Mouse (Mus musculus) CH12.LX (cell line): ENCODE data around the gene Ier3. TPM values are rescaled to one million over a fixed set of nuclear protein-coding genes. Genes with fewer than 3 reads are reported as not detected.
A peak's percentile ranks its signal among the peaks of the same experiment; 100 is the strongest.

Source experiments
- DNase-seq: peaks from one replicate; pipeline ENCODE4 v3.0.0-alpha.2; 2013; ENCODE audit errors: extremely low read depth
- H3K27ac ChIP-seq: 2 replicates; pipeline ENCODE4 v1.5.1; 2012; ENCODE audit warnings: low read depth, mild to moderate bottlenecking, control low read depth, moderate library complexity; ENCODE audit not compliant: insufficient read depth
- H3K27me3 ChIP-seq: replicated peaks from 2 replicates; pipeline ENCODE3; 2012; ENCODE audit warnings: inconsistent platforms
- H3K36me3 ChIP-seq, 2 experiments: replicated peaks in 1 of 2; 2 replicates each; pipeline versions ENCODE3 to v1.6.1; 2012; ENCODE audit warnings: inconsistent platforms in 1 of 2, low read length in 1 of 2, mild to moderate bottlenecking in 1 of 2, mixed read lengths in 1 of 2, moderate library complexity in 1 of 2; ENCODE audit not compliant: control insufficient read depth in 1 of 2, insufficient read depth in 1 of 2
- H3K4me1 ChIP-seq, 2 experiments: 2 replicates each; pipeline ENCODE4 v1.6.1; 2012; ENCODE audit warnings: inconsistent platforms in 1 of 2, moderate library complexity in 1 of 2; ENCODE audit not compliant: insufficient read depth in 2 of 2, control insufficient read depth in 1 of 2
- H3K4me2 ChIP-seq: 2 replicates; pipeline ENCODE4 v1.6.1; 2012; ENCODE audit warnings: low read depth, mild to moderate bottlenecking, control low read depth; ENCODE audit not compliant: poor library complexity, insufficient read depth, severe bottlenecking
- H3K4me3 ChIP-seq, 3 experiments: fragments of 150-350 bp in 1 of 3; sonication (generic) in 1 of 3; replicated peaks in 1 of 3; 2 replicates each; pipeline versions ENCODE3 to v1.5.1; 2011 to 2012; ENCODE audit warnings: low read depth in 2 of 3, low read length in 2 of 3, mild to moderate bottlenecking in 2 of 3, moderate library complexity in 2 of 3, control low read depth in 1 of 3, improper control_type of control experiment in 1 of 3, inconsistent platforms in 1 of 3, mixed read lengths in 1 of 3; ENCODE audit not compliant: poor library complexity in 1 of 3
- H3K79me2 ChIP-seq: replicated peaks from 2 replicates; pipeline ENCODE4 v1.6.1; 2012; ENCODE audit warnings: mild to moderate bottlenecking, moderate library complexity; ENCODE audit not compliant: control insufficient read depth, poor library complexity, insufficient read depth, severe bottlenecking; ENCODE audit errors: extremely low read depth
- H3K9ac ChIP-seq: 2 replicates; pipeline ENCODE4 v1.6.1; 2012; ENCODE audit warnings: low read depth, mild to moderate bottlenecking, control low read depth, moderate library complexity; ENCODE audit not compliant: insufficient read depth
- H3K9me3 ChIP-seq: replicated peaks from 2 replicates; pipeline ENCODE3; 2012; ENCODE audit warnings: low read length, inconsistent platforms, mixed read lengths
- BHLHE40 ChIP-seq: IDR thresholded peaks from 2 replicates; pipeline ENCODE4 v1.6.1; 2011; ENCODE audit warnings: mild to moderate bottlenecking, low read depth, low read length, improper control_type of control experiment
- CHD1 ChIP-seq: IDR thresholded peaks from 2 replicates; pipeline ENCODE4 v1.6.1; 2012; ENCODE audit warnings: low read depth, low read length, improper control_type of control experiment, inconsistent platforms
- CHD2 ChIP-seq: IDR thresholded peaks from 2 replicates; pipeline ENCODE4 v1.6.1; 2011; ENCODE audit warnings: low read length, improper control_type of control experiment
- CTCF ChIP-seq, 2 experiments: IDR thresholded peaks in 1 of 2; conservative IDR thresholded peaks in 1 of 2; 2 replicates each; pipeline ENCODE4 v1.5.1; 2011 to 2012; ENCODE audit warnings: low read depth in 2 of 2, low read length in 2 of 2, improper control_type of control experiment in 1 of 2, inconsistent platforms in 1 of 2, mild to moderate bottlenecking in 1 of 2, moderate library complexity in 1 of 2
- E2F4 ChIP-seq: IDR thresholded peaks from 2 replicates; pipeline ENCODE4 v1.6.1; 2011; ENCODE audit warnings: low read depth, low read length, improper control_type of control experiment; ENCODE audit not compliant: insufficient replicate concordance
- EP300 ChIP-seq: IDR thresholded peaks from 2 replicates; pipeline ENCODE4 v1.6.1; 2011; ENCODE audit warnings: low read length, improper control_type of control experiment
- ETS1 ChIP-seq: conservative IDR thresholded peaks from 2 replicates; pipeline ENCODE4 v1.6.1; 2012; ENCODE audit warnings: low read depth, mild to moderate bottlenecking, inconsistent platforms, low read length, improper control_type of control experiment, moderate library complexity
- GABPA ChIP-seq: IDR thresholded peaks from 2 replicates; pipeline ENCODE4 v1.6.1; 2012; ENCODE audit warnings: low read depth, low read length, improper control_type of control experiment, inconsistent platforms; ENCODE audit not compliant: insufficient replicate concordance
- HCFC1 ChIP-seq: IDR thresholded peaks from 2 replicates; pipeline ENCODE4 v1.6.1; 2012; ENCODE audit warnings: low read depth, mild to moderate bottlenecking, inconsistent platforms, low read length, improper control_type of control experiment
- IRF4 ChIP-seq: IDR thresholded peaks from 2 replicates; pipeline ENCODE4 v1.6.1; 2014; ENCODE audit warnings: low read depth, mild to moderate bottlenecking, inconsistent platforms, low read length, improper control_type of control experiment
- JUND ChIP-seq: conservative IDR thresholded peaks from 2 replicates; pipeline ENCODE4 v1.6.1; 2011; ENCODE audit warnings: low read depth, low read length, improper control_type of control experiment
- KAT2A ChIP-seq: IDR thresholded peaks from 2 replicates; pipeline ENCODE4 v1.6.1; 2012; ENCODE audit warnings: low read length, improper control_type of control experiment, inconsistent platforms; ENCODE audit not compliant: insufficient replicate concordance
- MAX ChIP-seq: IDR thresholded peaks from 2 replicates; pipeline ENCODE4 v1.6.1; 2011; ENCODE audit warnings: low read length, improper control_type of control experiment
- MAZ ChIP-seq: IDR thresholded peaks from 2 replicates; pipeline ENCODE4 v1.6.1; 2012; ENCODE audit warnings: low read depth, mild to moderate bottlenecking, inconsistent platforms, low read length, improper control_type of control experiment, moderate library complexity
- MEF2A ChIP-seq: IDR thresholded peaks from 2 replicates; pipeline ENCODE4 v1.6.1; 2014; ENCODE audit warnings: low read depth, mild to moderate bottlenecking, inconsistent platforms, low read length, improper control_type of control experiment, borderline replicate concordance
- MXI1 ChIP-seq: IDR thresholded peaks from 2 replicates; pipeline ENCODE4 v1.6.1; 2011; ENCODE audit warnings: mild to moderate bottlenecking, low read depth, low read length, improper control_type of control experiment
- MYC ChIP-seq: IDR thresholded peaks from 2 replicates; pipeline ENCODE4 v1.6.1; 2011; ENCODE audit warnings: low read depth, mild to moderate bottlenecking, improper control_type of control experiment, low read length
- NELFE ChIP-seq: IDR thresholded peaks from 2 replicates; pipeline ENCODE4 v1.6.1; 2011; ENCODE audit warnings: low read depth, low read length, improper control_type of control experiment
- NRF1 ChIP-seq: IDR thresholded peaks from 2 replicates; pipeline ENCODE4 v1.6.1; 2014; ENCODE audit warnings: low read depth, mild to moderate bottlenecking, inconsistent platforms, low read length, improper control_type of control experiment, moderate library complexity
- PAX5 ChIP-seq: IDR thresholded peaks from 2 replicates; pipeline ENCODE4 v1.6.1; 2012; ENCODE audit warnings: low read length, inconsistent platforms, mixed read lengths
- POLR2A ChIP-seq: IDR thresholded peaks from 2 replicates; pipeline ENCODE4 v1.6.1; 2011; ENCODE audit warnings: low read depth, mild to moderate bottlenecking, improper control_type of control experiment, low read length
- POLR2AphosphoS2 ChIP-seq: IDR thresholded peaks from 2 replicates; pipeline ENCODE4 v1.6.1; 2011; ENCODE audit warnings: low read depth, low read length, improper control_type of control experiment
- SIN3A ChIP-seq: IDR thresholded peaks from 2 replicates; pipeline ENCODE4 v1.6.1; 2012; ENCODE audit warnings: low read length, improper control_type of control experiment, inconsistent platforms
- SMC3 ChIP-seq: IDR thresholded peaks from 2 replicates; pipeline ENCODE4 v1.6.1; 2011; ENCODE audit warnings: low read depth, low read length, improper control_type of control experiment
- TBP ChIP-seq: conservative IDR thresholded peaks from 2 replicates; pipeline ENCODE4 v1.6.1; 2011; ENCODE audit warnings: low read depth, low read length, improper control_type of control experiment
- TCF12 ChIP-seq: IDR thresholded peaks from 2 replicates; pipeline ENCODE4 v1.6.1; 2014; ENCODE audit warnings: low read depth, mild to moderate bottlenecking, inconsistent platforms, low read length, improper control_type of control experiment
- USF1 ChIP-seq: IDR thresholded peaks from 2 replicates; pipeline ENCODE4 v1.6.1; 2014; ENCODE audit warnings: low read depth, mild to moderate bottlenecking, inconsistent platforms, low read length, improper control_type of control experiment
- USF2 ChIP-seq: conservative IDR thresholded peaks from 2 replicates; pipeline ENCODE4 v1.6.1; 2011; ENCODE audit warnings: low read depth, low read length, improper control_type of control experiment
- ZMIZ1 ChIP-seq: IDR thresholded peaks from 2 replicates; pipeline ENCODE4 v1.6.1; 2012; ENCODE audit warnings: low read depth, mild to moderate bottlenecking, inconsistent platforms, low read length, improper control_type of control experiment
- ZNF384 ChIP-seq: IDR thresholded peaks from 2 replicates; pipeline ENCODE4 v1.6.1; 2012; ENCODE audit warnings: low read depth, low read length, improper control_type of control experiment, inconsistent platforms
- dilution Hi-C: fragments of 300-500 bp; cut with MboI; formaldehyde crosslinking; loops from 2 replicates; pipeline ENCODE4 v1.14.3; 2020; ENCODE audit warnings: low sequenced_read_pairs; ENCODE audit not compliant: extremely low pct_unique_long_range_greater_than_20kb, extremely low pct_ligation_motif_present
- in situ Hi-C: fragments of 300-500 bp; cut with MboI; formaldehyde crosslinking; loops from 3 replicates; pipeline ENCODE4 v1.14.3; 2019; ENCODE audit warnings: low sequenced_read_pairs, low pct_ligation_motif_present, low pct_unique_long_range_greater_than_20kb, mixed read lengths
- polyA plus RNA-seq: library from polyadenylated mRNA; unstranded; fragments of >175 nt; gene quantifications from 2 replicates; pipeline ENCODE4 v1.2.1, GENCODE M21; 2012; ENCODE audit warnings: low read depth; ENCODE audit not compliant: insufficient read length
- total RNA-seq, 2 experiments: library from RNA; depleted of rRNA; stranded (reverse); fragments of 300-350 nt in 1 of 2; fragments of >200 nt in 1 of 2; gene quantifications; 2 replicates each; pipeline ENCODE4 v1.2.3; 2012 to 2014

Ier3 gene
- total and polyA plus RNA-seq, 3 experiments, result 12.6 to 27.2 (median 15.0) TPM

GRCm38 (mm10) chr17:35866281-35866831 is 44.9 kb downstream of the Ier3 start:
- DNase-seq, result peak; percentile 74
- H3K4me1 ChIP-seq, result peaks cover 0 to 16% of the 10 kb centered on the region in 2 experiments; a peak in 2 of 4 replicates

GRCm38 (mm10) chr17:35866911-35867890 is 45.7 kb downstream of the Ier3 start:
- peaks cover 0 to 21% of the 10 kb centered on the region in 2 experiments; a peak in 2 of 4 replicates for H3K4me1 ChIP-seq
- peak overlapping the region; percentile 74 for H3K27ac ChIP-seq
- H3K27me3 ChIP-seq, result no peaks in the 10 kb centered on the region
- in situ Hi-C loops, result loop anchor here (10.0 kb wide), 1 partner anchor 132 kb away; no protein-coding TSS in a partner anchor
- peaks cover 0 to 10% of the 10 kb centered on the region in 2 experiments for H3K36me3 ChIP-seq
- H3K4me2 ChIP-seq, result peak overlapping the region; percentile 91
- H3K79me2 ChIP-seq, result peaks cover 36% of the 10 kb centered on the region
- dilution Hi-C loops, result no loop called here
- H3K4me3 ChIP-seq, result peak overlapping the region; percentile 63 to 99 (median 74)
- H3K9ac ChIP-seq, result peak overlapping the region; percentile 69
- peaks cover 4% of the 10 kb centered on the region for H3K9me3 ChIP-seq
- peak; percentile 76 for DNase-seq
- TF ChIP-seq TBP, result no peak
- TF ChIP-seq ETS1, result no peak
- no peak for TF ChIP-seq POLR2A
- no peak for TF ChIP-seq NELFE
- no peak; the same call in 1 of the 2 replicates for TF ChIP-seq MEF2A
- TF ChIP-seq ZNF384, result no peak
- TF ChIP-seq NRF1, result no peak
- TF ChIP-seq IRF4, result no peak
- peak in 1 of 2 experiments; percentile 71; a peak in 2 of 4 replicates for TF ChIP-seq CTCF (conservative IDR thresholded peaks at IDR 0.05 in 1 of 2, IDR thresholded peaks at IDR 0.05 in 1 of 2; ENCODE audit: low read depth in 2 of 2, low read length in 2 of 2)
- no peak for TF ChIP-seq EP300
- no peak for TF ChIP-seq HCFC1
- no peak for TF ChIP-seq MYC
- TF ChIP-seq CHD1, result no peak
- no peak for TF ChIP-seq GABPA
- peak; percentile 37; the same call in 1 of the 2 replicates for TF ChIP-seq CHD2
- TF ChIP-seq POLR2AphosphoS2, result no peak
- TF ChIP-seq MXI1, result no peak
- TF ChIP-seq USF2, result no peak
- no peak for TF ChIP-seq KAT2A
- no peak for TF ChIP-seq USF1
- TF ChIP-seq SMC3, result peak; percentile 31
- TF ChIP-seq E2F4, result no peak
- no peak for TF ChIP-seq MAX
- TF ChIP-seq JUND, result no peak

More at GRCm38 (mm10) chr17:35866281-35866831, 44.9 kb downstream of the Ier3 start:
- dilution Hi-C loops (no loop called here), in situ Hi-C loops (loop anchor here (10.0 kb wide), 1 partner anchor 132 kb away; no protein-coding TSS in a partner anchor)
- Histone ChIP-seq H3K9ac (peak overlapping the region; percentile 69), H3K79me2 (peaks cover 29% of the 10 kb centered on the region), H3K4me3 (peak overlapping the region; percentile 63 to 99 (median 74)), H3K27ac (peak overlapping the region; percentile 74), H3K9me3 (peaks cover 3% of the 10 kb centered on the region), H3K27me3 (no peaks in the 10 kb centered on the region), H3K4me2 (peak overlapping the region; percentile 91), H3K36me3 (peaks cover 0 to 4% of the 10 kb centered on the region in 2 experiments)
- TF ChIP-seq POLR2A (peak; percentile 70), ZMIZ1 (peak; percentile 63; the same call in 1 of the 2 replicates), PAX5 (no peak), MAZ (peak; percentile 24; the same call in 1 of the 2 replicates), KAT2A (no peak), TBP (0 out of 2 replicates have a peak, but pooled peaks have one; percentile 24), USF2 (no peak), MEF2A (no peak; the same call in 1 of the 2 replicates), ETS1 (0 out of 2 replicates have a peak, but pooled peaks have one; percentile 24), IRF4 (peak; percentile 17; the same call in 1 of the 2 replicates), MAX (peak; percentile 55), TCF12 (peak; percentile 60; the same call in 1 of the 2 replicates), BHLHE40 (peak; percentile 34; the same call in 1 of the 2 replicates), SIN3A (peak; percentile 71)
